Mouse (Mus musculus): Measurements from ENCODE around the gene Dstn. TPM values are rescaled to one million over a fixed set of nuclear protein-coding genes. Genes with fewer than 3 reads are reported as not detected.

Dstn gene
- polyA plus RNA-seq, 1 experiment from 2014 or later = 332 TPM

- Histone ChIP-seq H3K9me3 (no peaks in the 10 kb centered on the region), H3K27ac (no peak overlapping the region), H3K27me3 (no peaks in the 10 kb centered on the region), H3K36me3 (no peaks in the 10 kb centered on the region), H3K9ac (no peak overlapping the region), H3K4me3 (no peak overlapping the region), H3K4me2 (replicated peaks) (no peak overlapping the region), H3K4me1 (no peaks in the 10 kb centered on the region)
- no peak for ATAC-seq (ENCODE audit: insufficient number of reproducible peaks, insufficient read depth, low FRiP score, low TSS enrichment)
- 78% methylated on average over 10 of the region's 10 CpGs for WGBS
Observed at GRCm38 (mm10) chr2:143891302-143892048, 23.6 kb upstream of the Dstn start.

DNA sequence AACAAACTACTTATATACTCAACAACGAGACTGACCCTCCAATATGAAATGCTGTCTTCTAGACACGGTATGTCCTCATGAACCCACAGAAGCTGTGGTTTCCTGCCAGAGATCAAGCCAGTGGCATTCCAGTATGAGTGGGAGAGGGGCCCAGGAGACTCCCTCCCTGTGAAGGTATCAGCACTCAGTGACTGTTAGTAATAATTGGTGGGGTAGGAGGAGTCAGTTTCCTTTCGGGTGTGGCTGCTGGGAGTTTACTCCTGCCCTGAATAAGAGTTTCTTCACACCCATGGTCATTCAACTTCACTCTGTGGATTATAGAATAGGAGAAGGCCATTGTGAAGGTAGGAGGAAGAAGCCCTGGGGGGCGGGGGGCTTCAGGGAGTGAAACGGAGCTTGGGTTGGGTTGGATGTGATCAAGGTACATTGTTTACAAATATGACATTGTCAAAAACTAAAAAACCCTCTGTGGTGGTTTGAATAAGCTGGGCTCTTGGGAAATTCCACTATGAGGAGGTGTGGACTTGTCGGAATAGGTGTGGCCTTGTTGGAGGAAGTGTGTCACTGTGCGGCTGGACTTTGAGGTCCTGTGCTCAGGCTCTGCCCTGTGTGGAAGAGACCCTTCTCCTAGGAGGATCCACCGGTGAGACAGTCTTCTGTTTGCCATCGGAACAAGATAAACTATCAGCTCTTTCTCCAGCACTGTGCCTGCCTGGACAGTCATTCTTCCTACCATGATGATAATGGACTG is 15.5 kb upstream of the Dstn start:
- no peak overlapping the region for H3K9ac ChIP-seq
- no peak overlapping the region for H3K4me2 ChIP-seq (replicated peaks)
- H3K36me3 ChIP-seq = no peaks in the 10 kb centered on the region
- no peak overlapping the region for H3K27ac ChIP-seq
- H3K4me1 ChIP-seq = no peaks in the 10 kb centered on the region
- H3K9me3 ChIP-seq = no peaks in the 10 kb centered on the region
- 90% methylated on average over 9 of the region's 9 CpGs for WGBS
- no peak for ATAC-seq (ENCODE audit: insufficient number of reproducible peaks, insufficient read depth, low FRiP score, low TSS enrichment)
- H3K4me3 ChIP-seq = no peak overlapping the region
- no peaks in the 10 kb centered on the region for H3K27me3 ChIP-seq

DNA sequence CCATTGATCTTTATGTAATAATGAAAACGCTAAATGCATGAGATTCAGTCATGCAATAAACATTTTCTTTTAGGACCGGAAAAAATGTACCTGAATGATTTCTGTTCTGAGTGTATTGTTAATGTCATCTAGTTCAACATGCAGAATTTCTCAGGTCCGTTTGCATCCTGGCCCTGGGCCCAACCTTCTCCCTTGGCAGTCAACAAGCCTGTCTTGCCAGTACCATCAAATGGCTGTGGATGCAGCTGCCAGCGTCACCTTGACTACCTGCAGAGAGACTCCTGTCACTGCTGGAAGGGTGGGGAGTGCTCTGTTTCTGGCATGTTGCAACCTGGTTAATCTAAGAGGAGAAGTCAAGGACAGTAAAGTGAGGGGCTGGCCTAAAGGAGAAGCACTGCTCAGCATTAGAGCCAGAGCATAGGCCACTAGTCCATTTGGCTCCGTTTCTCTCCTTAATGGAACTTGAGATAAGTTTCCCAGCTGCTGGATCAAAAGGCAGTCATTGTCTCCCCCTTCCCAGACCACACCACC is 14.2 kb upstream of the Dstn start:
- no peaks in the 10 kb centered on the region for H3K9me3 ChIP-seq
- no peaks in the 10 kb centered on the region for H3K27me3 ChIP-seq
- 72% methylated on average over 5 of the region's 5 CpGs for WGBS
- H3K9ac ChIP-seq = no peak overlapping the region
- H3K4me2 ChIP-seq (replicated peaks) = no peak overlapping the region
- no peak for ATAC-seq (ENCODE audit: insufficient number of reproducible peaks, insufficient read depth, low FRiP score, low TSS enrichment)
- no peak overlapping the region for H3K27ac ChIP-seq
- H3K4me3 ChIP-seq = no peak overlapping the region
- H3K4me1 ChIP-seq = no peaks in the 10 kb centered on the region
- no peaks in the 10 kb centered on the region for H3K36me3 ChIP-seq

DNA sequence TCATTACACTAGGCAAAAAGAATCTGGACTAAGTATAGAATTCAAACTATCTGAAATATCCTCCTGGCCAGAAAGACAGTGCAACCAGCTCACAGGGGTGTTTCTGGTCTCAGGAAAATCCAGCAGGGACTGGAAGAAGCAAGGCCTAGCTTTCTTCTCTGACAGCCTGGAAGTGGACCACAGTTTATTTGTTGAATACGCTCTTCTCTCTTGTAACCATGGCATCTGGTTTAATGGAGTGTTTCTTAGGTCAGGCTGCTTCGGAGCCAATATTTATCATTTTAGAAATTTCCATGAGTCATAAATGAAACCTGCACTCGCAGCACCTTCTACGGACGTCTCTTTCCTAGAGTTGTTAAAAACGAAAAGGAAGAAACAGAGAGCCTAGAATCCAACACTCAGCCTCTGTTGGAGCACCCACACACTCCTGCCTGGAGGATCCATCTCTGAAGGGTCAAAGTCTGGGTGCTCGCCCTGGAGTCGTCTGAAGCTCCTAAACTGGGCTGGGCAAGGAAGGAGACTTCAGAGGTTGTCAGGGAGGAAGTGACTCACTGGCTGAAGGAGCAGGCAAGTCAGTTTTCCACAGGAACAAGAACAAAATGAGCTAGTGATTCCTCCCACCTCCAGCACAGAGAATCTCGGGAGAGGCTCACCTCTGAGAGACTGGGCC is 11.6 kb upstream of the Dstn start:
- WGBS = 76% methylated on average over 9 of the region's 9 CpGs
- Histone ChIP-seq H3K9me3 (no peaks in the 10 kb centered on the region), H3K4me2 (replicated peaks) (no peak overlapping the region), H3K27ac (no peak overlapping the region), H3K36me3 (no peaks in the 10 kb centered on the region), H3K27me3 (no peaks in the 10 kb centered on the region), H3K4me1 (no peaks in the 10 kb centered on the region), H3K4me3 (no peak overlapping the region), H3K9ac (no peak overlapping the region)
- ATAC-seq (ENCODE audit: insufficient number of reproducible peaks, insufficient read depth, low FRiP score, low TSS enrichment) = no peak

DNA sequence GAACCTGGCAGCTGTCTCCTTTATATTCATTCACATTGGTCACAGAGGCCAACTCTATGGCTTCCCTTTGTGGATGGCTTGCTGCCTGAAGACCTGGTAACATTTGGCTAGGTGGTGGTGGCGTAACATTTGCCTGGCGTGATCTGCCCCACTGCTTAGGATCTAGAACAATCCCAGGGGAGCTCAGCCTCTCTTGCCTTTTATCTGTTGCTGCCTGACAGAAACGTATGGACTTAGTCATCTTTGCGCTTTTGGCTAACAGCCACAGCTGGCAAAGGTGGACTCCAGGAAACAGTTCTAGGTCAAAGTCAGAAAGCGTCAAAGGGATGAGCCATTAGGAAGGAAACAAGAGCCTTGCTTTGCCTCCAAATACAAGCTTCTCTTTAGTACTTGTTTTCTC is 10.2 kb upstream of the Dstn start:
- Histone ChIP-seq H3K27me3 (no peaks in the 10 kb centered on the region), H3K4me2 (replicated peaks) (no peak overlapping the region), H3K9ac (no peak overlapping the region), H3K4me3 (no peak overlapping the region), H3K9me3 (no peaks in the 10 kb centered on the region), H3K36me3 (no peaks in the 10 kb centered on the region), H3K27ac (no peak overlapping the region), H3K4me1 (no peaks in the 10 kb centered on the region)
- WGBS = 82% methylated on average over 5 of the region's 5 CpGs
- ATAC-seq (ENCODE audit: insufficient number of reproducible peaks, insufficient read depth, low FRiP score, low TSS enrichment) = no peak

DNA sequence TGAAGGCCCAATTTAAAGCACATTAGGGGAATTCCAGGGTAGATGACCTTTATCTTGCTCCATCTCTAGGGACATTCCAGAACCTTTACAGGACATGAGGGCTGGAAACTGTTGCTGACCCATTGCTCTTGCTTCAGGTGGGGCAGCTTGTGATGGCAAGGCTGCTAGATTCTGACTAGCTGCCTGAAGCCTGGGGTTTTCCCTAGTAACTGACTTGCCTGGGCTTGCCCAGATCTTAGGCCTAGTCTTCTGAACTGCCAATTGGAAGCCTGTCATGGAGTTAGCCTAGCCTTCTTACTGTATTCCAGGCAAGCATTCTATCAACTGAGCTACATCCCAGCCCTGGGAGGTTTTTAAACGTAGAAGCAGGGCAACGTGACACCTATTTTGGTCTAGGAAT is 5.9 kb upstream of the Dstn start:
- no peak overlapping the region for H3K4me2 ChIP-seq (replicated peaks)
- no peak overlapping the region for H3K9ac ChIP-seq
- H3K27me3 ChIP-seq = no peaks in the 10 kb centered on the region
- H3K4me1 ChIP-seq = no peaks in the 10 kb centered on the region
- no peak overlapping the region for H3K27ac ChIP-seq
- 59% methylated on average over 2 of the region's 2 CpGs for WGBS
- no peak overlapping the region for H3K4me3 ChIP-seq
- H3K9me3 ChIP-seq = no peaks in the 10 kb centered on the region
- ATAC-seq (ENCODE audit: insufficient number of reproducible peaks, insufficient read depth, low FRiP score, low TSS enrichment) = no peak
- no peaks in the 10 kb centered on the region for H3K36me3 ChIP-seq

GRCm38 (mm10) chr2:143912199-143912598 is 2.9 kb upstream of the Dstn start:
- Histone ChIP-seq H3K4me2 (replicated peaks) (no peak overlapping the region), H3K4me3 (no peak overlapping the region), H3K4me1 (peaks cover 7% of the 10 kb centered on the region), H3K9me3 (no peaks in the 10 kb centered on the region), H3K27me3 (no peaks in the 10 kb centered on the region), H3K36me3 (no peaks in the 10 kb centered on the region), H3K9ac (no peak overlapping the region), H3K27ac (no peak overlapping the region)
- ATAC-seq (ENCODE audit: insufficient number of reproducible peaks, insufficient read depth, low FRiP score, low TSS enrichment) = no peak
- 88% methylated on average over 2 of the region's 2 CpGs for WGBS

DNA sequence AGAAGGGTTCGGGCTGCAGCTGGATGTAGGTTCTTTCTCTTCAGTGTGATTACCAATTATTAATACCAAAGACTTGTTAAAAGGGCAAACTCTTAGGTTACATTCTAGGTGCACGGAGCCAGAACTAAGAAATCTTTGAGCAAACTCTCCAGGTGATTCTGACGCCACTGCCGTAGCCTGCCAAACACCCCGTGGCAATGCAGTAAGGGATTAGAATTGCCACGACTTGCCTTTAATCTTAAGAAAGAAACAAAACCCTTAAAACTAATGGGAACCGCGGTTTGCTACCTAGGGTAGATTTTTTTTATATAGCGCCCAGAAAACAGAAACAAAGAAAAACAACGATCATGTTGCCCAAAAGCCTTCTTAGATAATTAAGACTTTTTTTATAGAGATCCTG is 899 bp upstream of the Dstn start:
- H3K27me3 ChIP-seq = no peaks in the 10 kb centered on the region
- H3K9me3 ChIP-seq = no peaks in the 10 kb centered on the region
- peak overlapping the region; percentile 57 for H3K4me2 ChIP-seq (replicated peaks)
- peak overlapping the region; percentile 98 for H3K27ac ChIP-seq
- peak overlapping the region; percentile 83 for H3K9ac ChIP-seq
- H3K4me1 ChIP-seq = peaks cover 9% of the 10 kb centered on the region
- peak overlapping the region; percentile 81 for H3K4me3 ChIP-seq
- no peaks in the 10 kb centered on the region for H3K36me3 ChIP-seq
- 3% methylated on average over 10 of the region's 10 CpGs for WGBS
- no peak for ATAC-seq (ENCODE audit: insufficient number of reproducible peaks, insufficient read depth, low FRiP score, low TSS enrichment)

DNA sequence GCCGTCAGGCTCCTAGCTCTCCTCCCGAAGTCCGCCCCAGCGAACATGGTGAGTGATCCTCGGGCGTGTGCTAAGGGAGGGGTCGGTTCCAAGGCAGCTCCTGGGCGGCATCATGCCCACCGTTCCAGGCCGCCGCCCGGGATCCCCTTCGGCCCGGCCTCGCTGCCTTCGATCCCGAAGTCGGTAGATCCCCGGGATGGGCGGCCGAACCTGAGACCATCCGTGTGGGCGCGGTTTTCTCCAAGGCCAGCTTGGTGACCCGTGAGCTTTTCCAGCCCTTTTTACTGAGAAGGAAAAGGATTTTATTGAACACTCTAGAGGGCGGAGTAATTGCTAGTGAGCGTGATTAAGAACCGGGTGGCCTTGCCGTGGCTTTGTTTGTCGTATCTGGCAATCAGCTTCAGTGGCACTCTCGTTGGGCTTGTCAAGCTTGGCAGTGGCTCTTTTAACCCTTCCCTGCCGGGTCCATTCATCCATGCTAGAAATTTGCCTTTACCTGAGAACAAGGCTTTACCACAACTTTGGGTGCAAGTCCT is 548 bp downstream of the Dstn start:
- under 1% methylated on average over 32 of the region's 32 CpGs for WGBS
- no peaks in the 10 kb centered on the region for H3K27me3 ChIP-seq
- no peaks in the 10 kb centered on the region for H3K36me3 ChIP-seq
- H3K4me3 ChIP-seq = peak overlapping the region; percentile 81
- H3K4me2 ChIP-seq (replicated peaks) = peak overlapping the region; percentile 57
- peak overlapping the region; percentile 98 for H3K27ac ChIP-seq
- no peaks in the 10 kb centered on the region for H3K9me3 ChIP-seq
- H3K4me1 ChIP-seq = peaks cover 9% of the 10 kb centered on the region
- peak overlapping the region; percentile 83 for H3K9ac ChIP-seq
- no peak; the same call in 1 of the 2 replicates for ATAC-seq (ENCODE audit: insufficient number of reproducible peaks, insufficient read depth, low FRiP score, low TSS enrichment)

- peak overlapping the region; percentile 57 for H3K4me2 ChIP-seq (replicated peaks)
- no peaks in the 10 kb centered on the region for H3K27me3 ChIP-seq
- H3K36me3 ChIP-seq = no peaks in the 10 kb centered on the region
- peak overlapping the region; percentile 81 for H3K4me3 ChIP-seq
- peak overlapping the region; percentile 83 for H3K9ac ChIP-seq
- peak overlapping the region; percentile 98 for H3K27ac ChIP-seq
- WGBS = 6% methylated on average over 5 of the region's 5 CpGs
- H3K9me3 ChIP-seq = no peaks in the 10 kb centered on the region
- ATAC-seq (ENCODE audit: insufficient number of reproducible peaks, insufficient read depth, low FRiP score, low TSS enrichment) = no peak
- H3K4me1 ChIP-seq = peaks cover 9% of the 10 kb centered on the region
Observed at GRCm38 (mm10) chr2:143916229-143916628, 1.1 kb downstream of the Dstn start.

DNA sequence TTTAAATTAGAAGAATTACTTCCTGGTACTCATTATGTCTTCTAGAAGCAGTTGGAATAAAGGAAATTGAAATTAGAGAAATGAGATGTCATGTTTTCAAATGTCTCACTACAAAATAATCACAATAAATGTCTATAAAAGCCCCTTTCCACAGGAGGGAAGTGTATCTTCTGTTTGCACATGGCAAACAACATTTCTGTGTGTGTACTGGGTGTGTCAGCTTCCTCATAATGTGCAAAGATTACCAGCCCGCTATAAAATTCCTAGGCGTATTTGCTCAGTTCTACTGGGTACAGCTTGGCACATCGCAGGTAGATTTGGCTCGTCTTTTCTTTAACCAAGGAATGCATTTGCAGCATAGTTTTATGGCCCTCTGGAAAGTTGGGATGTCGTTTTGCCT is 2.5 kb downstream of the Dstn start:
- 87% methylated on average over 5 of the region's 5 CpGs for WGBS
- H3K36me3 ChIP-seq = no peaks in the 10 kb centered on the region
- H3K9ac ChIP-seq = no peak overlapping the region
- H3K4me3 ChIP-seq = no peak overlapping the region
- H3K27me3 ChIP-seq = no peaks in the 10 kb centered on the region
- H3K4me2 ChIP-seq (replicated peaks) = peak overlapping the region; percentile 57
- H3K27ac ChIP-seq = no peak overlapping the region
- no peaks in the 10 kb centered on the region for H3K9me3 ChIP-seq
- H3K4me1 ChIP-seq = peaks cover 9% of the 10 kb centered on the region
- ATAC-seq (ENCODE audit: insufficient number of reproducible peaks, insufficient read depth, low FRiP score, low TSS enrichment) = no peak
